Mouse (Mus musculus): ENCODE results near the gene Ucn. TPM values are rescaled to one million over a fixed set of nuclear protein-coding genes. Genes with fewer than 3 reads are reported as not detected.

Ucn gene
- not detected for polyA plus RNA-seq (2014; fragmentation: Illumina TruSeq; extraction: RNeasy Lipid Tissue Mini Kit (QIAGEN cat#74804); ENCODE audit: low read depth, low replicate concordance)

DNA sequence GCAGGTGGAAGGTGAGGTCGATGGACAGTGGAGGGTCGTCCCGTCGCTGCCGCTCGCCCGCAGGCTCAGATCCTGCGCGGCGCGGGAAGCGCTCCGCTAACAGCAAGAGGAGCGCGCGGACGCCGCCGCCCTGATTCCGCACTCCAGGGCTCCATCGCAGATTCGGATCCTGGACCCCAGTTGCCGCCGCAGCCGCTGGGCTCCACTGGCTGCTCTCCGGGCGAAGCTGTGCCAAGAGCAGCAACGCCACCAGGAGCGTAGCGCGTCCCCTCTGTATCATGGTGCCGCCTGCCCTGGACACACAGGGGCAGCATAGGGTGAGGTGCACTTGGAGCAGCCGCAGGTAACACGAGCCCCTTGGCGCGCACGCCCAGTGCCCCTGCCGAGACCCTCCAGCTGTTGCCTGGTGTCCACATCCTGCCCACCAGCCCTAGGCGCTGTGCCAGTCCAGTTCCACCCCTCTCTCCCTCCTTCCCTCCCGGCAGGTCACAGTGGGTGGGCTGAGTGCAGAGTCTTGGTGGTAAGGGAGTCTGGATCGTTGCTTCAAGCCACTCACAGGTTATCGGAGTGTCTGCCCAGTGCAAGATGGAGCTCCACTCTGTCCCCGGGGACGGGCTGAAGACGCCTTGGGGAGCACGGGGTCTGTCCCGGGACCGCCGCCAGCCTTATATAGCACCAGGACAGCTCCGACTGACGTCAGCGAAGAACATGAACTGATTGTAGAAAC is at the start of gene Ucn:
Gene Ucn, minus strand, starts transcription at position 589 of the 727 bp plus-strand sequence.

DNA sequence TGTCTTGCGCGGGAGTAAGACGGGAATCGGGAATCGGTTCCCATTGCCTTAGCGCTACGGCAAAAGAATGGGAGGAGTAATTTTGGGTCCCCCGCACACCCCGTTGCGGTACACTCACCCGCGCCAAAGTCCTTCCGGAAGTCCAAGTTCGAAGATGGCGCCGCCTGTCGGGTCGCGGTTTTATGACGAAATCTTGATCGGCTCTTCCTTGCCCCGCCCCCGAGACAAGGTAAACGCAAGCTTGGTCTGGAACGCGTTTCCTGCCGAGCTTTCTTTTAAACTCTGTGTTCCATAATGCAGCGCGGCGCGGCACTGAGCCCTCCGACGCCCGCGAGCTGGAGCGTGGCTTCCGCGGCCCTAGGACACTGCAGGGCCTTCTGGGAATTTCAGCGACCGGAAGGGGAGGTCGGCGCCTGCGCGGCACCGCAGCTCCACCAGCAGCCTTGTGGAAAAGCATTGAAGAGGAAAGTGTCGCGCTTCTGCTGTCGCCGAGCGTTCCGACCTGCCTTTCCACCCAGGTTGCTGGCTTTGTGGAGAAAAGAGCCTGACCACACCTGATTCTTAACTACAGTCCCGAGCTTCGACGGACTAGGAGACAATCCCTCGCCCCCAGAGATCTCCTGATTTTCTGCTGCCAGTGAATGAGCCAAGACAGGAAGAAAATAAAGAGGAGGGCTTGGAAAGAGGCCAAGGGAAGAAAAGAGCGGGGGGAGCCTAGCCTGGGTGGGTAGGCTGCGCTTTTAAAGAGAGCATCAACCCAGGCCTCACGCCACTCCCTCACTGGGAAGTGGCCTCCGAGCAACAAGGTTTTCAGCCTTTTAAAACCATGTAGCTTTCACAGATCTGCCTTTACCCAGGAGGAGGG is 41.4 kb upstream of the Ucn start, which contains the start of the genes Gm29609 and Gtf3c2:
Gene Gm29609, minus strand, starts transcription at position 146 of the 865 bp plus-strand sequence.
Gene Gtf3c2, minus strand, starts transcription at position 379 of the 865 bp plus-strand sequence.

DNA sequence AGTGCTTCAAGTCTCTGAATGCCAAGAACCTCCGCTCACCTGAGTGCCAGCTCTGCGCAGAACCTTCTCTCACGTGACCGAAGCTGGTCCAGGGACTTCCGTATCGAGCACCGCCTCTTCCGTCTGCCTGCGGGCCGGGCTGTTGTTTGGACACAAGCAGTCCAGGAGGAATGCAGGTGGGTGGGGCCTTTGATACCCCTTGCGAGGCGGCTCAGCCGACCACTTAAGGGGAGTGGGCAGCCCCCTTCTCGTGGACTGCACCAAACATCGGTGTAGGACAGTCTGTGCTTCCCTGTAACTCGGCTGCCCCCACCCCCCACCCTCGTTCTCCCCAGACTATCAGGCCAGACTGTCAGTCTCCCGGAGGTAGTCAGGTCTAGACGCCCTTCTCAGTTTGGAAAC is 15.5 kb upstream of the Ucn start, which contains the start of gene Mpv17:
Gene Mpv17, minus strand, starts transcription at position 100 of the 402 bp plus-strand sequence.

DNA sequence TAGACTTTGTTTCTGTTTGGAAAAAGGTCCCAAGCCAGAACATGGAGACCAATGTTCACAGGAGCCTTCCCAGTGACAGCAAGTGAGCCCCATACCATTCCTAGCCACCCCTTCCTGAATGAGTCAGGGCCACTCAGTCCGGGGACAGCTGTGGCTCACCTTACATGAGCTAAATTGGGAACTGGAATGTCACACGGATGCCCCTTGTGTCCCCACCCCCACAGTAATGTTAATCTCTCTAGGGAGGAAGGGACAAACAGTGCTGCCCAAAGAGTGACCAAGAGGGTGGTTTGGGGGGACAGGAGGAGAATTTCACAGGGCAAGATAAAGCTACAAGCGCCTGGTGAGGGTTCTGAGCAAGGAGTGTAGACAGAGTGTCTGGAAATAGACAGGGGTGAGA is 22.3 kb downstream of the Ucn start, which contains the start of gene Trim54:
Gene Trim54, plus strand, starts transcription at position 359 of the 400 bp plus-strand sequence.

GRCm38 (mm10) chr5:31108000-31108490 is 30.6 kb downstream of the Ucn start, which contains the start of gene Slc30a3:
Slc30a3 (minus strand) TSS chr5:31108237.

GRCm38 (mm10) chr5:31105814-31106335 is 32.8 kb downstream of the Ucn start, which contains the start of gene Dnajc5g:
Dnajc5g (plus strand) TSS chr5:31106285.

Other genes starting within 250 kb of the Ucn start
- 273 TPM for gene Ost4, start 231.0 kb downstream of the Ucn start, polyA plus RNA-seq (2014; fragmentation: Illumina TruSeq; extraction: RNeasy Lipid Tissue Mini Kit (QIAGEN cat#74804); ENCODE audit: low read depth, low replicate concordance)
- not detected for gene Emilin1, start 225.4 kb downstream of the Ucn start, polyA plus RNA-seq (2014; fragmentation: Illumina TruSeq; extraction: RNeasy Lipid Tissue Mini Kit (QIAGEN cat#74804); ENCODE audit: low read depth, low replicate concordance)
- gene Khk, start 217.4 kb downstream of the Ucn start, polyA plus RNA-seq (2014; fragmentation: Illumina TruSeq; extraction: RNeasy Lipid Tissue Mini Kit (QIAGEN cat#74804); ENCODE audit: low read depth, low replicate concordance), result not detected
- gene Cgref1, start 193.2 kb downstream of the Ucn start, polyA plus RNA-seq (2014; fragmentation: Illumina TruSeq; extraction: RNeasy Lipid Tissue Mini Kit (QIAGEN cat#74804); ENCODE audit: low read depth, low replicate concordance), result not detected
- gene Preb, start 178.5 kb downstream of the Ucn start, polyA plus RNA-seq (2014; fragmentation: Illumina TruSeq; extraction: RNeasy Lipid Tissue Mini Kit (QIAGEN cat#74804); ENCODE audit: low read depth, low replicate concordance), result 19.2 TPM
- 0.82 TPM for gene Tcf23, start 170.2 kb downstream of the Ucn start, polyA plus RNA-seq (2014; fragmentation: Illumina TruSeq; extraction: RNeasy Lipid Tissue Mini Kit (QIAGEN cat#74804); ENCODE audit: low read depth, low replicate concordance)
- gene Atraid, start 90.5 kb downstream of the Ucn start, polyA plus RNA-seq (2014; fragmentation: Illumina TruSeq; extraction: RNeasy Lipid Tissue Mini Kit (QIAGEN cat#74804); ENCODE audit: low read depth, low replicate concordance), result 125 TPM
- gene Slc5a6, start 89.9 kb downstream of the Ucn start, polyA plus RNA-seq (2014; fragmentation: Illumina TruSeq; extraction: RNeasy Lipid Tissue Mini Kit (QIAGEN cat#74804); ENCODE audit: low read depth, low replicate concordance), result 4.0 TPM
- 0.76 TPM for gene Cad, start 84.0 kb downstream of the Ucn start, polyA plus RNA-seq (2014; fragmentation: Illumina TruSeq; extraction: RNeasy Lipid Tissue Mini Kit (QIAGEN cat#74804); ENCODE audit: low read depth, low replicate concordance)
- gene Dnajc5g, start 32.5 kb downstream of the Ucn start, polyA plus RNA-seq (2014; fragmentation: Illumina TruSeq; extraction: RNeasy Lipid Tissue Mini Kit (QIAGEN cat#74804); ENCODE audit: low read depth, low replicate concordance), result not detected
- not detected for gene Slc30a3, start 30.6 kb downstream of the Ucn start, polyA plus RNA-seq (2014; fragmentation: Illumina TruSeq; extraction: RNeasy Lipid Tissue Mini Kit (QIAGEN cat#74804); ENCODE audit: low read depth, low replicate concordance)
- not detected for gene Trim54, start 22.1 kb downstream of the Ucn start, polyA plus RNA-seq (2014; fragmentation: Illumina TruSeq; extraction: RNeasy Lipid Tissue Mini Kit (QIAGEN cat#74804); ENCODE audit: low read depth, low replicate concordance)
- gene Mpv17, start 15.4 kb upstream of the Ucn start, polyA plus RNA-seq (2014; fragmentation: Illumina TruSeq; extraction: RNeasy Lipid Tissue Mini Kit (QIAGEN cat#74804); ENCODE audit: low read depth, low replicate concordance), result 88.7 TPM
- 0.35 TPM for gene Gm29609, start 41.1 kb upstream of the Ucn start, polyA plus RNA-seq (2014; fragmentation: Illumina TruSeq; extraction: RNeasy Lipid Tissue Mini Kit (QIAGEN cat#74804); ENCODE audit: low read depth, low replicate concordance)
- gene Gtf3c2, start 41.3 kb upstream of the Ucn start, polyA plus RNA-seq (2014; fragmentation: Illumina TruSeq; extraction: RNeasy Lipid Tissue Mini Kit (QIAGEN cat#74804); ENCODE audit: low read depth, low replicate concordance), result 47.4 TPM
- gene Snx17, start 54.4 kb upstream of the Ucn start, polyA plus RNA-seq (2014; fragmentation: Illumina TruSeq; extraction: RNeasy Lipid Tissue Mini Kit (QIAGEN cat#74804); ENCODE audit: low read depth, low replicate concordance), result 72.7 TPM
- gene Eif2b4, start 54.6 kb upstream of the Ucn start, polyA plus RNA-seq (2014; fragmentation: Illumina TruSeq; extraction: RNeasy Lipid Tissue Mini Kit (QIAGEN cat#74804); ENCODE audit: low read depth, low replicate concordance), result 2.9 TPM
- 1.3 TPM for gene Zfp513, start 63.5 kb upstream of the Ucn start, polyA plus RNA-seq (2014; fragmentation: Illumina TruSeq; extraction: RNeasy Lipid Tissue Mini Kit (QIAGEN cat#74804); ENCODE audit: low read depth, low replicate concordance)
- 30.8 TPM for gene Ppm1g, start 81.9 kb upstream of the Ucn start, polyA plus RNA-seq (2014; fragmentation: Illumina TruSeq; extraction: RNeasy Lipid Tissue Mini Kit (QIAGEN cat#74804); ENCODE audit: low read depth, low replicate concordance)
- gene Nrbp1, start 102.0 kb upstream of the Ucn start, polyA plus RNA-seq (2014; fragmentation: Illumina TruSeq; extraction: RNeasy Lipid Tissue Mini Kit (QIAGEN cat#74804); ENCODE audit: low read depth, low replicate concordance), result 91.5 TPM
- not detected for gene Gm9970, start 102.4 kb upstream of the Ucn start, polyA plus RNA-seq (2014; fragmentation: Illumina TruSeq; extraction: RNeasy Lipid Tissue Mini Kit (QIAGEN cat#74804); ENCODE audit: low read depth, low replicate concordance)
- gene Krtcap3, start 112.9 kb upstream of the Ucn start, polyA plus RNA-seq (2014; fragmentation: Illumina TruSeq; extraction: RNeasy Lipid Tissue Mini Kit (QIAGEN cat#74804); ENCODE audit: low read depth, low replicate concordance), result not detected
- 14.0 TPM for gene Ift172, start 152.3 kb upstream of the Ucn start, polyA plus RNA-seq (2014; fragmentation: Illumina TruSeq; extraction: RNeasy Lipid Tissue Mini Kit (QIAGEN cat#74804); ENCODE audit: low read depth, low replicate concordance)
- gene Fndc4, start 157.3 kb upstream of the Ucn start, polyA plus RNA-seq (2014; fragmentation: Illumina TruSeq; extraction: RNeasy Lipid Tissue Mini Kit (QIAGEN cat#74804); ENCODE audit: low read depth, low replicate concordance), result 3.6 TPM
- not detected for gene Gckr, start 158.6 kb upstream of the Ucn start, polyA plus RNA-seq (2014; fragmentation: Illumina TruSeq; extraction: RNeasy Lipid Tissue Mini Kit (QIAGEN cat#74804); ENCODE audit: low read depth, low replicate concordance)

All from adrenal gland, adult 10 weeks (tissue).